Mouse (Mus musculus) olfactory bulb, adult 2 months (tissue): Measurements from ENCODE around the gene Caprin1.

Experiments
- CTCF ChIP-seq: fragments of 200-500 bp; IDR thresholded peaks from 2 replicates; pipeline ENCODE4 v1.5.1; 2012; ENCODE audit warnings: low read depth, mild to moderate bottlenecking, low read length, moderate library complexity; ENCODE audit not compliant: insufficient read depth
- POLR2A ChIP-seq: fragments of 200-500 bp; IDR thresholded peaks from 2 replicates; pipeline ENCODE4 v1.6.1; 2012; ENCODE audit warnings: mild to moderate bottlenecking, low read depth, low read length, moderate library complexity; ENCODE audit not compliant: insufficient read depth

- TF ChIP-seq POLR2A (no peak), CTCF (no peak)
These were observed 66.5 kb downstream of the Caprin1 start for GRCm38 (mm10) chr2:103730999-103731398.
